Mouse (Mus musculus) layer of hippocampus, adult 2 months (tissue): ENCODE results near the gene Klk1b1. TPM values are rescaled to one million over a fixed set of nuclear protein-coding genes. Genes with fewer than 3 reads are reported as not detected.
"Not testable (repeated sequence)": the region's sequence is repeated elsewhere in the genome, so short reads cannot be mapped to it uniquely, and the experiment has no call there.

Source experiments
- DNase-seq, 2 experiments: peaks; one replicate each; pipeline ENCODE4 v3.0.0; 2022; ENCODE audit warnings: low spot score in 2 of 2
- H3K27ac ChIP-seq: fragments of 200-600 bp; 2 replicates; pipeline ENCODE4 v1.8.1; 2022
- H3K4me3 ChIP-seq: fragments of 200-600 bp; 2 replicates; pipeline ENCODE4 v1.8.1; 2022; ENCODE audit warnings: mild to moderate bottlenecking
- CTCF ChIP-seq: fragments of 200-600 bp; conservative IDR thresholded peaks from 2 replicates; pipeline ENCODE4 v1.8.1; 2022; ENCODE audit warnings: antibody characterized with exemption, mild to moderate bottlenecking, moderate library complexity
- long read RNA-seq, 2 experiments: library from polyadenylated mRNA; stranded (forward); transcript quantifications; one replicate each; pipeline ENCODE4 v2.0.0; 2021; ENCODE audit warnings: borderline mapping rate in 2 of 2
- total RNA-seq, 2 experiments: library from RNA; stranded (reverse); gene quantifications; 2 replicates each; pipeline ENCODE4 v1.2.3; 2021

The Klk1b1 gene
- not detected for total RNA-seq
- long read RNA-seq, experiment 1 = 0 reads
- long read RNA-seq, experiment 2 = 0 reads

- H3K27ac ChIP-seq = no peak within 1 kb of the TSS
- DNase-seq = no peak
- TF ChIP-seq CTCF = no peak
- no peak within 1 kb of the TSS for H3K4me3 ChIP-seq
Observed at GRCm38 (mm10) chr7:43966451-43966850, at the start of gene Klk1b1. Klk1b1 (plus strand) TSS chr7:43966751.

- no peak for TF ChIP-seq CTCF
- Histone ChIP-seq H3K27ac (no peak overlapping the region), H3K4me3 (no peak overlapping the region)
- no peak for DNase-seq
Observed at GRCm38 (mm10) chr7:43918426-43918825, 48.1 kb upstream of the Klk1b1 start.

DNA sequence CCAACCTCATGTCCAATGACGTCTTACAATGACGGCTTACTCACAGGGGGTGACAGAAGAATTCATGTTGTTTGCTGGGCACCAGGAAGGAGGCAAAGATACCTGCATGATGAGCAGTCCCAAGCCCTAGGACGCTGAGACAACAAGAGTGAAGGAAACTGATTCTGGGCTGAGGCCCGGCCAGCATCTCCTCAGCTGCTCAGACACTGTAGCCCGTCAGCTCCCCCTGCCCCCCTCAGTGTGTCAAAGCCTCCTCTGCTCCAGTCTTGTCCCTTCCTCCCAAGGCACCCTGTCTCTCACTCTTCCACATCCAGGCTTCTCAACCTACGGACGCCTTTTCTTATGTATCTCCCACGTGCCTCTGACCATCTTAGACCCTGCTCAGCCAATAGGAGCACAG, 47.7 kb upstream of the Klk1b1 start:
- no peak for TF ChIP-seq CTCF
- DNase-seq = no peak
- Histone ChIP-seq H3K27ac (no peak overlapping the region), H3K4me3 (no peak overlapping the region)

- Histone ChIP-seq H3K4me3 (no peak overlapping the region), H3K27ac (no peak overlapping the region)
- peak; percentile 87 for TF ChIP-seq CTCF
- DNase-seq = peak; percentile 72 to 83
Observed at GRCm38 (mm10) chr7:43919559-43920451, 46.7 kb upstream of the Klk1b1 start.

- H3K27ac ChIP-seq = no peak overlapping the region
Observed at GRCm38 (mm10) chr7:43920582-43920981, 46.0 kb upstream of the Klk1b1 start.

GRCm38 (mm10) chr7:43921087-43921486, 45.5 kb upstream of the Klk1b1 start:
- Histone ChIP-seq H3K4me3 (no peak overlapping the region), H3K27ac (no peak overlapping the region)
- DNase-seq = no peak
- TF ChIP-seq CTCF = no peak

More at GRCm38 (mm10) chr7:43920582-43920981, 46.0 kb upstream of the Klk1b1 start:
- no peak for TF ChIP-seq CTCF
- DNase-seq = no peak
- no peak overlapping the region for H3K4me3 ChIP-seq

- Histone ChIP-seq H3K4me3 (no peak overlapping the region), H3K27ac (no peak overlapping the region)
- TF ChIP-seq CTCF = no peak
- no peak for DNase-seq
Observed at GRCm38 (mm10) chr7:43921941-43922340, 44.6 kb upstream of the Klk1b1 start.

- Histone ChIP-seq H3K4me3 (no peak overlapping the region), H3K27ac (no peak overlapping the region)
- DNase-seq = no peak
- TF ChIP-seq CTCF = peak; percentile 64
Observed at GRCm38 (mm10) chr7:43925985-43926384, 40.6 kb upstream of the Klk1b1 start.

- Histone ChIP-seq H3K4me3 (no peak overlapping the region), H3K27ac (no peak overlapping the region)
- peak in 1 of 2 experiments; percentile 22 for DNase-seq
- TF ChIP-seq CTCF = peak; percentile 70
Observed at GRCm38 (mm10) chr7:43928521-43928920, 38.0 kb upstream of the Klk1b1 start.

- Histone ChIP-seq H3K27ac (no peak overlapping the region), H3K4me3 (no peak overlapping the region)
- TF ChIP-seq CTCF = no peak
- no peak for DNase-seq
Observed at GRCm38 (mm10) chr7:43932337-43932736, 34.2 kb upstream of the Klk1b1 start.

GRCm38 (mm10) chr7:43933440-43933839, 33.1 kb upstream of the Klk1b1 start, which contains the start of gene Klk15:
Klk15 (plus strand) TSS chr7:43933740.
- no peak within 1 kb of the TSS for H3K4me3 ChIP-seq
- no peak within 1 kb of the TSS for H3K27ac ChIP-seq
- TF ChIP-seq CTCF = no peak
- no peak for DNase-seq

- TF ChIP-seq CTCF = no peak
- DNase-seq = no peak
- Histone ChIP-seq H3K27ac (no peak overlapping the region), H3K4me3 (no peak overlapping the region)
Observed at GRCm38 (mm10) chr7:43934747-43935146, 31.8 kb upstream of the Klk1b1 start.

GRCm38 (mm10) chr7:43936551-43936950, 30.0 kb upstream of the Klk1b1 start:
- no peak overlapping the region for H3K4me3 ChIP-seq
- no peak overlapping the region for H3K27ac ChIP-seq
- TF ChIP-seq CTCF = no peak
- DNase-seq = no peak

- H3K4me3 ChIP-seq, DNase-seq, H3K27ac ChIP-seq: not testable (repeated sequence)
Observed at GRCm38 (mm10) chr7:43942293-43942692, 24.3 kb upstream of the Klk1b1 start.
